Mouse (Mus musculus): Measurements from ENCODE around the gene Csrp2.

GRCm38 (mm10) chr10:110962172-110962571 is 42.6 kb downstream of the Csrp2 start:
- TF ChIP-seq CTCF (IDR thresholded peaks at IDR 0.05; ENCODE audit: extremely low read depth, insufficient read depth, insufficient read length, insufficient replicate concordance): no peak
- no peak for TF ChIP-seq POLR2A (IDR thresholded peaks at IDR 0.05; ENCODE audit: low read depth, low read length)

All from spleen, adult 2 months (tissue).